Mouse (Mus musculus): ENCODE measurements around the gene Lyrm1.

Gene Lyrm1

DNA sequence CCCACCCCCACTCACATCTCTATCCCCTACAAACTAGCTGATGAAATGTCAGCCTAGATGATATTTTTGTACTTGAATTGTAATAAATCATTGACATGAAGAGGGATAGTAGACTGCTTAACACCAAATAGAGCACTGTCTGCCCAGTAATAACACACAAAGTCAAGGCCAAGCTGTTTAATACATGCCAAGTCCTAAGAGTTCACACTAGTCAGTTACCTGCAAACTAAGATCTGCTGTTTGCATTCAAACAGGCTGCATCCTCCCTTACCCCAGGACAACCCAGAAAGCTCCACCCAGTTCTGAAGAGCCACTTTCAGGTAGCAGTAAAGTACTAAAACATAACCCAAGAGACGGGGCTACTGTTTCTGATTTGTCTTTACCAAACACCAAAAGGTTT is 3.5 kb upstream of the Lyrm1 start:
- no peak for DNase-seq (ENCODE audit: low spot score)

DNA sequence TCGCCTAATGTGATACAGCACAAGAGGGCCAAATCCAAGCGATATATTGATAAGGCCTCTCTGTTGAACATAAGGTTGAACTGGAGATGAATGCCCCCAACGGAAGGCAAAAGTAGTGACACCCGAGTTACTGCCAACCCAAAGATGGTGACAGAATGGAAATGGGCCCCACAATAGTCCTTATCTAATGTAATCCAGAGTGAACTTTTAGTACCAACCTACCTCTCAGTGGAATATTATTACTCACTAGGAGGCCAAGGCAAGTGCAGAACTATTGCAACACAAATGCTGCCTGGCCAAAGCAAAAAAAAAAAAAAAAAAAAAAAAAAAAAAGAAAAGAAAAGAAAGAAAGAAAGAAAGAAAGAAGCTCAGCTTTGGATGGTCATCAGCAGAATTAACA is 2.9 kb upstream of the Lyrm1 start:
- no peak for DNase-seq (ENCODE audit: low spot score)

DNA sequence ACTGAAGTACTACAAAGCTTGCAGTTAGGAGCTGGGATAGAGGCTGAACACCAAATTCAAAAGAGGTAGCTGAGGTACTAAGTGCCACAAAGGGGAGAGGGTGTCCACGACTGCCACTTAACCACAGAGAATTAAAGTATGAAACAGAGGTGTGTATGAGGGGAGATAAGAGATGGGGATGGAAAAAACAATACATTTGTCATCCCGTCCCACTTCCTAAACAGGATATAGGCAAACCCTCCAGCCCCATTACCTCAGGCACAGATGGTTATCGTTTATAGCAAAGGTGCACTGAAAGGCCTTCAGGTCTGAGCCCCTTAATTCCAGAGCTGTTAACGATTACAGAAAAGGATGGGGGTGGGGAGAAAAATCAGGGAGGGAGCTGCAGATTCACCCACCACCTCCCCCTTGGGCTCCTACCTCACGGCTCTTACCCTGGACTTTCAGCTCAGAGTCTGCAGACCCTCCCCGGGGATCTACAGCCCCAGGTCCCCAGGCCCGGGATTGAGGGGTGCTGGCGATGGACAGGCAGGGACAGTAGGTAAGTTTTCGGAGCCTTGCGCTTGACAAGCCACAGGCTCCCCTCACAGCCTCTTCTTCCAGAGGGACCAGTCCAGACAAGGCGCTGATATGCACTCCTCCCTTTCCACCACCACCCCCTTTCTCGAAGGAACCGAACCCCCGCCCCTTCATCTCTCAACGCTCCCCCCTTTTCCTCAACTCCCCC is 680 bp upstream of the Lyrm1 start:
- no peak for DNase-seq (ENCODE audit: low spot score)

- no peak for DNase-seq (ENCODE audit: low spot score)
These were observed 2.0 kb downstream of the Lyrm1 start for GRCm38 (mm10) chr7:119897521-119898109.

DNA sequence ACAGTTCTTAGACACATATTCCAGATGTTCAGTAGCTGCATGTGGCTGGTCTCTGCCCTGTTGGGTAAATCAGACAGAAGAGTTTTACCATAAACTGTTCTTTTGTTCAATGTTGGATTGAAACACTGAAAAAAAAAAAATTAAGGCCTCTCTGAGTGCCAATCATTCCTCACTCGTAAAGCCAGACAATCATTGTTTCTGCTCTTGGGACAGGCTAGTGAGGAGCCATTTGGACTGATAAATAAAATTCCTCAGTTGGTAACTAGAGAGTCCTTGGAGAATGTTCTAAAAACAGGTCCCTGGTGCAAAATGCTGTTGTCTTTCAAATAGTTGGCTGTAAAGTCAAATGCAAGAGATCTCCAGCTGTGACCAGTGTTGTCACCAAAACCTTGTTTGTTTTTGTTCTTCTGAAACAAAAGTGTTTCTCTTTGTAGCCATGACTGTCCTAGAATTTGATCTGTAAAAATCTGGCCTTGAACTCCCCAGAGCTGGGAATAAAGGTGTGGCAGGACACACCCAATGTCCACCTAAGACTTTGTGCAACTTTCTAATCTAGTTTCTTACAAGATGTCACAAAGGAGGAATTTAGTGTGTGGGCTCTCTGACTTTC is 2.7 kb downstream of the Lyrm1 start:
- DNase-seq (ENCODE audit: low spot score), result no peak

- DNase-seq (ENCODE audit: low spot score), result no peak
These were observed 3.9 kb downstream of the Lyrm1 start for GRCm38 (mm10) chr7:119899386-119900057.

DNA sequence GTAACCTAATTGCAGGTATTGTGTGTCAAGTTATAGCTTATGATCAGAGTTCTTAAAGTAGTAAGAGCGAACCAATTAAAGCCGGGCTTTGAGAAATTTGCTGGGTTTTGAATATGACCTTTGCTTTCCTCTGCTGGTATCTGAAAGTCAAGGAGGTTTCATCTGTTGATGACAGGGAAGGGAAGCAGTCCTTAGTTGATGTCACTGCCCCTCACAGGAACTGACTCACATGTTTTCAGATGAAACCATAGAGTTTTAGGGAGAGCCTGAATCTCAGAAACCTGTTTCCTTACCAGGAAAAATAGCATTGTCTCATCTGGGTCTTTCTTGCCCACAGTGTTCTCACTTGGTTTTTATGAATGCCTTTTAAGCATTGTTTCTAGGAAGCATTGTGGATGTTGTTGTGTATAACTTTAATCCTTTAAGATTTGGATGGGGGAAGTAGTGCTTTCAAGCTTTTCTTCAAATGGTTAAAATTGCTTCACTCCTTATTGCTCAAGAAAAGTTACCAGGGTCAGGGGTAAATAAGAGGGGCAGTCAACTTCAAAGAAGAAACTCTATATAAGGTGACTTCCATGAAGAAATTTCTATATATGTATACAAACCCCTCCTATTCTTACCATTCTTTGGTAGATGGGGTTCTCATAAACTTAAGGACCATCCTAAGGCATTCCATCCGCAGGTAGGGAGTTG is 11.0 kb downstream of the Lyrm1 start:
- no peak for DNase-seq (ENCODE audit: low spot score)

- no peak for DNase-seq (ENCODE audit: low spot score)
These were observed 16.1 kb downstream of the Lyrm1 start for GRCm38 (mm10) chr7:119911727-119912126.

DNA sequence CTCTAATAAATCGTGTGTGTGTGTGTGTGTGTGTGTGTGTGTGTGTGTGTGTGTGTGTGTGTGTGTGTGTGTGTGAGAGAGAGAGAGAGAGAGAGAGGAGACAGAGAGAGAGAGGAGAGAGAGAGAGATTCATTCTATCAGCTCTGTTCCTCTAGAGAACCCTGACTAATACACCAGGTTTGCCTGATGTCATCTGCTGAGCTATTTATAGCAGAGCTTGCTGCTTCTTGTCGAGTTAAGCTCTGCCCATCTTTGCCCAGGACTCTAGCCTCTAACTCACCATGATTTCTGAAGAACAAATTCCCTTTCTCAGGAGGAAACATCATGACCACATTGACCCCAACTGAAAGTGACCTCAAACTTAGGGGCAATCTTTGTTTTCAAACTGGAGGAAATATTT is 24.8 kb downstream of the Lyrm1 start:
- peak; percentile 8 for DNase-seq (ENCODE audit: low spot score)

DNA sequence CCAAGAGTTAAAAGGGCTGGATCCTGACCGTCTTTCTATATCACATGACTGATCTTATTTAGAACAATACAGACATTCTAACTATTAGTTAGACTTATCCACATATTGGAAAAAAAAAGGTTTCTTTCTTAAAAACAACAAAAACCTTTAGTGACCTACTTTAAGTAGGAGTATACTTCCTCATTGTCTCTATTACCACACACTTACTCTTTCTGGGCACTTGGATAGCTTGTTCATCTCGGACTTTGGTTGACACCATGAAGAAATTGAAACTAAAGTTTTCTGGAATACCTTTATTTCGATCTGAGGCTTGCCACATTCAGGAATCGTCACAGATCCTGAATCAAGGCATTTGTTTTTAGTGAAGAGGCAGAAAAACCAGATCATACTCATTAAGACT is 25.4 kb downstream of the Lyrm1 start:
- DNase-seq (ENCODE audit: low spot score), result no peak

GRCm38 (mm10) chr7:119928783-119929440 is 33.3 kb downstream of the Lyrm1 start:
- DNase-seq (ENCODE audit: low spot score), result no peak

DNA sequence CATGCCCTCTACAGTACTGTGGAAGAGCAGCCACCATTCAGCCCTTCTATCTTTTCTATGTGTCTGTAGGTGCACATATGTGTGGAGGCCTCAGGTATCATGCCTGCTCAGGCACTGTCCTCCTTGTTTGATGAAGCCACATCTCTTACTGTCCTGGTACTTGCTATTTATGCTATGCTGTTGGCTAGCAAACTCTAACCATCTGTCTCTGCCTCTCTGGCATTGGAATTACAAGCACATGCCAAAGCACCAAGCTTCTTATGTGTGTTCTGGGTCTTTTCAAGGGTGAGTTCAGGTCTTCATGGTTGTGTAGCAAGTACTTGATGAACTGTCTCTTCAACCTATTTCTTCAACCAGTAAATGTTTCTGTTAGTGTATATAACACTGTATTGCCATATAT is 40.7 kb downstream of the Lyrm1 start:
- DNase-seq (ENCODE audit: low spot score), result no peak

DNA sequence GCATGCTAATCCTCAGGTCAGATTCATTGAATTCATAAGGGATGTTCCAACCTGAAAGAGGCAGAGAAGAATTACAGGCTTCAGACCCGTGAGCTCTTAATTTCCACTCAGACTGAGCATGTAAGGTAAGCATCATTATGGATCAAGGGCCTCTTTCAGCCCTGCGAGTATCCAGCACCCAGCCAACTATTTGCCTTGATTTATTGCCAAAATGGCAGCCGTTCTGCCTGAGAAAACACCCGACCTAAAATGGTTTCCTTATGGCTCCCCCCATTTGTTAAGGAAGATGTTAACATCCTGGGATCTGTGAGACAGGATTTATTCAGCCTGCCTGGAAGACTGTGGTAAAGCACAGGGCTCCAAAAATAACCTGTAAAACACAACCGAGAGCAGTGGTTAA is 41.4 kb downstream of the Lyrm1 start:
- no peak for DNase-seq (ENCODE audit: low spot score)

GRCm38 (mm10) chr7:119941569-119941968 is 45.9 kb downstream of the Lyrm1 start:
- no peak for DNase-seq (ENCODE audit: low spot score)

DNA sequence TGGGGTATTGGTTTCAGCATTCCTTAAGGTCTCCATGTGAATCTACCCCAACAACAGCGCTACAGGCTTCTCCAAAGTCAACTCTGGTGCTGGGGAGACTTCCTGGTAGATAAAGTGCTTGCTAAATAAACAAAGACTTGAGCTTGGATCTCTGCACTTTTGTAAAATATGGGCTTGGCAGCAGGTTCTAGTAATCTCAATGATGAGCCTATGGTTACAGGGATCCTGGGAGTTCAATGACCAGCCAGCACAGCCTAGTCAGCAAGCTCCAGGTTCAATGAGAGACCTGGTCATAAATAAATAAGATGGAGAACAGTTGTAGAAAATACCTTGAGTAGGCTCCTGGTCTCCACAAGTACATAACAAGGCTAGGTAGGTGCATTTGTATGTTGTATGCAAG is 58.4 kb downstream of the Lyrm1 start:
- no peak for DNase-seq (ENCODE audit: low spot score)

DNA sequence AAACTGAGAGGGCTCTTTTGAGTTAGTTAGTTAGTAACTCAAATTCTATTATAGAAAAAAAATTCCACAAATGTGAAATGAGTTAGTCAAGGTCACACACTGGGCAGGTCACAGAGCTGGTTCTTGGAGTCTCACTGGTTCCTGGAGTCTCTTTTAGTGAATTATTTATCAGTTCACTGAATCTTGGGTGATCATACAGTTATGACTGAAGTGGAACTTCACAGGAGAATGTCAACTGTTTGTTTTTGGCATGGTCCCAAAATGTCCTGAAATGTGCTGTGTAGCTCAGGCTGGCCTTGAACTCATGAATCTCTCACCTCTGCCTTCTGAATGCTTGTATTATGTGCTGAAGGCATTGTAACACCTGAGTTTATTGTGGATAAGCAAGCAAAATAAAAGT is 61.8 kb downstream of the Lyrm1 start:
- no peak for DNase-seq (ENCODE audit: low spot score)

- DNase-seq (ENCODE audit: low spot score), result no peak
These were observed 63.4 kb downstream of the Lyrm1 start for GRCm38 (mm10) chr7:119959091-119959490.

DNA sequence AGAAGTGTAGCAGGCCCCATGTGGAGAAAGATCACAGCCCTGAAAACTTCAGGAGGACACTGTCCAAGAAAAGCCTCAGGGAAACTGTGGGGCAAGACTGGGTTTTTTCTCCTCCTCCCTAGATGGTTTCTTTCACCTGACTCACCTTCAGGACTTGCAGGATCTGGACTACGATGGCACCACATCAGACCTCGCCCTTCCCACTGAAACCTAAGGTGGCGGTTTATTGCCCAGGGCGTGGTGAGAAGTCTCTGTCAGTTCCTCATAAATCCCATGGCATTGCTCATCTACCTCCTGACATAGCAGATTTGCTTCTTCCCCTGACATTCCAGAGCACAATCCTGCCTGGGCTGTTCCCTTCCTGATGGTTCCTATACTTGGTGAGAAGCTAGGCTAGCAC is 63.8 kb downstream of the Lyrm1 start:
- DNase-seq (ENCODE audit: low spot score), result no peak

DNA sequence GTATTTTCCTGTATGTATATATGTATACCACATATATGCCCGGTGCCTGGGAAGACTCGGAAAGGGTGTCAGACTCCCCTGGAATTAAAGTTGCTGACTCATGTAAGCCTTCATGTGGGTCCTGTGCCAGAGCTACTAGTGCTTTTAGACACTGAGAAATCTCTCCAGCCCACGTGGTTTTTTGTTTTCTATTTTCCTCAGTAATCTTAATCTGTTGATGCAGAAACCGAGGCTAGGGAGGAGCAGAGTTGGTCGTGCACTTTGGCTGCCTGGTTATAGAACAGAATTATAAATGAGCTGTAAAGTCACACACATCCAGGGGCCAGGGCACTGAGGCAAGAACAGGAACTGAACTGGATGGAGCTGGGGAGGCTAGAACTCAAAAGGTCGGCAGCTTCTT is 64.3 kb downstream of the Lyrm1 start:
- no peak for DNase-seq (ENCODE audit: low spot score)

DNA sequence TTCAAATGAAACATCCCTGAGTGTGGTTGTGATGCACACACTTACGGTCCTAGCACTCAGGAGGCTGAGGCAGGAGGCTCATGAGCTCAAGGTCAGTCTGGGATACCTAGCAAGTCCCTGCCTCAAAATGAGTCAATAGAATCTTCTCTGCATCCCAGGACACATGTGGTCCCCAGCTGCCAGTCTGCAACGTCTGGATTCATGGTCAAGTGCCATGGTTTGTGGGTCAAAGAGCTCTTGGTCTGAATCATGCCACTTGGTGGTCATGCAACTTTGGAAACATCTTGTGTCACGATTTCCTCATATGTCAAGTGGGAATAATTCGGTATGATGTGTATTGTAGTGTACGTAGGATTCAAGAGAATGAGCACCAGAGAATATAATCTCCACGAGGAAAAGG is 64.9 kb downstream of the Lyrm1 start:
- no peak for DNase-seq (ENCODE audit: low spot score)

GRCm38 (mm10) chr7:119961107-119961506 is 65.4 kb downstream of the Lyrm1 start:
- no peak for DNase-seq (ENCODE audit: low spot score)

- DNase-seq (ENCODE audit: low spot score), result no peak
These were observed 69.5 kb downstream of the Lyrm1 start for GRCm38 (mm10) chr7:119965205-119965604.

Data from layer of hippocampus, adult 11-12 months (tissue).